26 mouse cellular contexts compared by ENCODE assay signal in genomic region chr10:53685806-53686205, GRCm38 (mm10). TPM values are rescaled to one million over a fixed set of nuclear protein-coding genes. Genes with fewer than 3 reads are reported as not detected.
DNase-seq lines count a peak whose midpoint lies in the region; ATAC-seq and TF ChIP-seq lines count a peak whose summit lies in the region.
"Had no signal": no experiment of that assay in that cellular context is flagged by ENCODE, and none has a peak within 500 bp of the region (broad histone marks: within the 10 kb centered on the region; RNA-seq: fewer than 3 reads in every experiment).

No protein-coding gene starts in this region.

- ATAC-seq in liver, embryonic 11.5 days (replicated peaks; ENCODE audit: low FRiP score) = no peak
- peak; percentile 14 for ATAC-seq in granulocyte monocyte progenitor cell, adult 5-6 weeks (replicated peaks; ENCODE audit: poor library complexity, severe bottlenecking)
- ATAC-seq in lung, postnatal 0 days = peak; percentile 86
- ATAC-seq in megakaryocyte progenitor cell, adult 5-6 weeks (replicated peaks; ENCODE audit: poor library complexity) = peak; percentile 15; the same call in 1 of the 2 replicates
- ATAC-seq: forebrain, embryonic 13.5 days; hindbrain, postnatal 0 days; intestine, embryonic 15.5 days; liver, embryonic 12.5 days; liver, postnatal 0 days; midbrain, embryonic 13.5 days had no signal

- DNase-seq in liver, adult 2 months (ENCODE audit: extremely low read depth, low read depth, low spot score) = peak; percentile 2
- no peak for DNase-seq in liver, embryonic 11.5 days (ENCODE audit: low spot score)
- DNase-seq in lung, postnatal 0 days (ENCODE audit: low spot score) = peak; percentile 68
- no peak for DNase-seq in c-Kit-positive CD71-positive TER-119-positive erythroid progenitor cells, embryonic 14.5 days (ENCODE audit: low spot score)
- DNase-seq: adrenal gland, postnatal 25 days; B cell, adult 2 months; cerebellum, adult 8-10 months; cerebellum, postnatal 25 days; gastrocnemius, postnatal 25 days; heart, adult 18-20 months; heart, postnatal 36 days; liver, postnatal 0 days; right cerebral cortex, postnatal 25 days had no signal

- H3K9ac ChIP-seq in liver, adult 2 months (ENCODE audit: low read depth, low read length) = no peak overlapping the region
- no peak overlapping the region for H3K9ac ChIP-seq in liver, embryonic 11.5 days (ENCODE audit: low read depth, low read length)
- no peak overlapping the region for H3K9ac ChIP-seq in lung, postnatal 0 days (replicated peaks; ENCODE audit: low read depth)
- H3K9ac ChIP-seq: forebrain, embryonic 13.5 days; hindbrain, embryonic 12.5 days; intestine, embryonic 15.5 days; limb, embryonic 12.5 days; liver, embryonic 12.5 days; liver, postnatal 0 days; midbrain, embryonic 13.5 days; stomach, embryonic 15.5 days had no signal

- H3K27ac ChIP-seq in liver, adult 2 months (replicated peaks; ENCODE audit: insufficient read depth, low read depth, low read length) = no peak overlapping the region
- H3K27ac ChIP-seq in liver, embryonic 11.5 days (ENCODE audit: low read depth, low read length) = no peak overlapping the region
- H3K27ac ChIP-seq in lung, postnatal 0 days (ENCODE audit: low read length) = no peak overlapping the region
- H3K27ac ChIP-seq: forebrain, embryonic 13.5 days; hindbrain, embryonic 12.5 days; hindbrain, postnatal 0 days; intestine, embryonic 15.5 days; kidney, postnatal 0 days; limb, embryonic 12.5 days; liver, embryonic 12.5 days; midbrain, embryonic 13.5 days; stomach, embryonic 15.5 days had no signal

- TF ChIP-seq CTCF in liver, adult 2 months (IDR thresholded peaks at IDR 0.05; ENCODE audit: low read depth, low read length) = no peak
- no peak for TF ChIP-seq CTCF in lung, postnatal 0 days (IDR thresholded peaks at IDR 0.05)

- TF ChIP-seq POLR2A in liver, adult 2 months (IDR thresholded peaks at IDR 0.05; ENCODE audit: extremely low read depth, insufficient read depth, low read length) = no peak

- H3K36me3 ChIP-seq in liver, adult 2 months (ENCODE audit: control insufficient read depth, insufficient read depth, low read length) = no peaks in the 10 kb centered on the region
- no peaks in the 10 kb centered on the region for H3K36me3 ChIP-seq in liver, embryonic 11.5 days (ENCODE audit: control insufficient read depth, insufficient read depth, low read length)
- H3K36me3 ChIP-seq in lung, postnatal 0 days (ENCODE audit: insufficient read depth, low read length) = no peaks in the 10 kb centered on the region
- H3K36me3 ChIP-seq: intestine, embryonic 15.5 days; limb, embryonic 12.5 days; liver, embryonic 12.5 days; midbrain, embryonic 13.5 days; stomach, embryonic 15.5 days had no signal

- H3K27me3 ChIP-seq in liver, adult 2 months (ENCODE audit: control insufficient read depth, insufficient read depth, low read length) = no peaks in the 10 kb centered on the region
- no peaks in the 10 kb centered on the region for H3K27me3 ChIP-seq in liver, embryonic 11.5 days (replicated peaks; ENCODE audit: control insufficient read depth, insufficient read depth, low read length)
- no peaks in the 10 kb centered on the region for H3K27me3 ChIP-seq in lung, postnatal 0 days (replicated peaks; ENCODE audit: insufficient read depth, low read length)
- H3K27me3 ChIP-seq: forebrain, embryonic 13.5 days; hindbrain, embryonic 12.5 days; intestine, embryonic 15.5 days; limb, embryonic 12.5 days; liver, embryonic 12.5 days; midbrain, embryonic 13.5 days; stomach, embryonic 15.5 days had no signal

- TF ChIP-seq EP300 in lung, postnatal 0 days (IDR thresholded peaks at IDR 0.05) = no peak

- H3K79me2 ChIP-seq in liver, adult 2 months (ENCODE audit: control insufficient read depth, insufficient read depth, low read length) = no peaks in the 10 kb centered on the region

- no peaks in the 10 kb centered on the region for H3K9me3 ChIP-seq in liver, embryonic 11.5 days (ENCODE audit: control insufficient read depth, low read length)
- no peaks in the 10 kb centered on the region for H3K9me3 ChIP-seq in lung, postnatal 0 days (ENCODE audit: low read length)
- H3K9me3 ChIP-seq: forebrain, embryonic 13.5 days; hindbrain, embryonic 12.5 days; intestine, embryonic 15.5 days; limb, embryonic 12.5 days; liver, embryonic 12.5 days; megakaryocyte, embryonic 14.5 days; midbrain, embryonic 13.5 days; stomach, embryonic 15.5 days had no signal

- H3K4me1 ChIP-seq in liver, adult 2 months (ENCODE audit: control insufficient read depth, insufficient read depth, low read length) = no peaks in the 10 kb centered on the region
- no peaks in the 10 kb centered on the region for H3K4me1 ChIP-seq in liver, embryonic 11.5 days (replicated peaks; ENCODE audit: control insufficient read depth, insufficient read depth, low read length)
- H3K4me1 ChIP-seq in lung, postnatal 0 days (ENCODE audit: insufficient read depth, low read depth, low read length) = no peaks in the 10 kb centered on the region
- H3K4me1 ChIP-seq: forebrain, embryonic 13.5 days; hindbrain, embryonic 12.5 days; intestine, embryonic 15.5 days; limb, embryonic 12.5 days; liver, embryonic 12.5 days; midbrain, embryonic 13.5 days; stomach, embryonic 15.5 days had no signal

- no peak overlapping the region for H3K4me2 ChIP-seq in liver, embryonic 11.5 days
- no peak overlapping the region for H3K4me2 ChIP-seq in lung, postnatal 0 days (replicated peaks; ENCODE audit: low read depth, low read length)
- H3K4me2 ChIP-seq: forebrain, embryonic 13.5 days; heart, embryonic 11.5 days; hindbrain, embryonic 12.5 days; intestine, embryonic 15.5 days; limb, embryonic 12.5 days; liver, embryonic 12.5 days; midbrain, embryonic 13.5 days; stomach, embryonic 15.5 days had no signal

- 57% methylated on average over 3 of the region's 3 CpGs for WGBS in liver, adult 2 months
- 54% methylated on average over 3 of the region's 3 CpGs for WGBS in liver, embryonic 11.5 days
- 33% methylated on average over 3 of the region's 3 CpGs for WGBS in lung, postnatal 0 days

- H3K4me3 ChIP-seq in liver, adult 2 months (ENCODE audit: insufficient read depth, low read depth, low read length) = no peak overlapping the region
- H3K4me3 ChIP-seq in liver, embryonic 11.5 days (ENCODE audit: low read depth, low read length) = no peak overlapping the region
- no peak overlapping the region for H3K4me3 ChIP-seq in lung, postnatal 0 days (ENCODE audit: low read depth, low read length)
- H3K4me3 ChIP-seq: forebrain, embryonic 13.5 days; hindbrain, embryonic 12.5 days; intestine, embryonic 15.5 days; limb, embryonic 12.5 days; liver, embryonic 12.5 days; megakaryocyte, embryonic 14.5 days; midbrain, embryonic 13.5 days; stomach, embryonic 15.5 days had no signal

RNA-seq across cellular contexts. Expression of gene Mcm9, which starts 55.6 kb away (rescaled TPM):
- total RNA-seq in liver, adult 2 months (2014; rRNA removed) = 4.2 and 5.0 TPM in 2 replicates
- 1.3 and 1.5 TPM in 2 replicates for polyA plus RNA-seq in liver, adult 2 months (2012; rRNA removed)
- 9.1 and 9.2 TPM in 2 replicates for polyA plus RNA-seq in liver, embryonic 11.5 days (2014; fragmentation: Nextera tagmentation; extraction: Ambion mirVana)
- total RNA-seq in granulocyte monocyte progenitor cell, adult 5-6 weeks (2014; fragmentation: Nextera tagmentation) = 22.4 and 23.8 TPM in 2 replicates
- 10.8 and 29.0 TPM in 2 replicates for total RNA-seq in granulocyte monocyte progenitor cell, adult 5-6 weeks (2017)
- 4.4 and 4.5 TPM in 2 replicates for polyA plus RNA-seq in lung, postnatal 0 days (2015; fragmentation: Nextera tagmentation; extraction: Ambion mirVana)
- 16.5 and 17.9 TPM in 2 replicates for total RNA-seq in megakaryocyte progenitor cell, adult 5-6 weeks (2015)
- 10.2 and 19.5 TPM in 2 replicates for total RNA-seq in megakaryocyte progenitor cell, adult 5-6 weeks (2017)

Comparison
In these comparisons a context has a peak if more than half of its experiments do, and no peak if none do; other contexts are left out.
1. DNase-seq: peak in liver, adult 2 months (single experiment) and lung, postnatal 0 days (single experiment); none in liver, embryonic 11.5 days (single experiment) and c-Kit-positive CD71-positive TER-119-positive erythroid progenitor cells, embryonic 14.5 days (single experiment).